Mouse (Mus musculus): Measurements from ENCODE around the gene Tyk2.

The Tyk2 gene

DNA sequence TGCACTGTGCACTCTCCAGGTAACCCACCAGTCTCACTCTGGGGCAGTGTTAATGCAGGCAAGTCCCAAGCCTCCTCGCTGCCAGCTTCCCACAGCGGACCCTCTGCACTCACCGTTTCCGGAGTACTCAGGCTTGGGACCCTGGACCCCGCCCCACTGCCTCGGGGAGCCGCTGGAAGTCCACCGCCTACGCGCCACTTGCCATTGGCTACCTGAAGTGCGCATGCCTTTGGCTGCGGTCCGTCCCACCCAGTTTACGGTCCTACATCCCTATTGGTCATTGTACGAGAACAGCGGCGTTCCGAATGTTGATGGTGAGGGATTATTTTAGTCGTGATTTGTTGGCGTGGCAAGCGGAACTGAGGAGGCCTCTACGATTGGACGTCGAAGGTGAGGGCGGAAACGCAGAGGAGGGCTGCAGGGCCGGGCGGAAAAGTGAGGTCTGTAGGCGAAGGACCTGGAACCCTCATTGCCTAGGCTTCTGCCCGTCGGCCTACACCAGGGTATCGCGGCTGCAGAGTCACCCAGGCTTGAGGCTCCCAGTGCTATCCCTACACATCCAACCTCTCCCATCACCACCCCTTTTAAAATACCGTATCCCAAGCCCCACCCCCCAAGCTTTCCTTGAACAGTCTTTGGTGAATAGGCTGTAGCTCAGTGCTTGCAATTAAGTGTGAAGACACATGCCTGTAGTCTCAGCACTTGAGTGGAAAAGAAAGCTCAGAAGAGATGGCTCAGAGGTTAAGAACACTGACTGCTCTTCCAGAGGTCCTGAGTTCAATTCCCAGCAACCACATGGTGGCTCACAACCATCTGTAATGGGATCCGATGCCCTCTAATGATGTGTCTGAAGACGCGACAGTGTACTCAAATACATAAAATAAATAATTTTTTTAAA is at the start of gene Tyk2:
Gene Tyk2 (minus strand): TSS at position 185 of the 898 bp plus-strand sequence.
- DNase-seq, result peak; percentile 92 to 97

DNA sequence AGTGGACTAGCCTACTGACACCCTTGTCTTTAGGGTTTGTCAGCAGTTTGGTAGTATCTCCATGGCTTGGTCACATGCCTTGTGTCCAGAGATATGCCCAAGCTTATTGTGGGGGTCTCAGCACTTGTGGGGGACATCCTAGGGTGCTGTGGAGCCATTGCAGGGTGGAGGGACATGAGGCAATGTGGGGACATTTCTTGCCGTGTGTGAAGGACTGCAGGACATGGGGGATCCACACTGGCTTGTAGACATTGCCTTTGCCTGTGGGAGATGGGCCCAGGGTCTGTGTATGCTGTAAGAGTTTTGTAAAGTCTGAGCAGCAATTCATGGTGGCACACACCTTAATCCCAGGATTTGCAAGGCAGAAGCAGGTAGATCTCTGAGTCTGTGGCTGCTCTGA is 49.8 kb upstream of the Tyk2 start:
- DNase-seq, result no peak

DNA sequence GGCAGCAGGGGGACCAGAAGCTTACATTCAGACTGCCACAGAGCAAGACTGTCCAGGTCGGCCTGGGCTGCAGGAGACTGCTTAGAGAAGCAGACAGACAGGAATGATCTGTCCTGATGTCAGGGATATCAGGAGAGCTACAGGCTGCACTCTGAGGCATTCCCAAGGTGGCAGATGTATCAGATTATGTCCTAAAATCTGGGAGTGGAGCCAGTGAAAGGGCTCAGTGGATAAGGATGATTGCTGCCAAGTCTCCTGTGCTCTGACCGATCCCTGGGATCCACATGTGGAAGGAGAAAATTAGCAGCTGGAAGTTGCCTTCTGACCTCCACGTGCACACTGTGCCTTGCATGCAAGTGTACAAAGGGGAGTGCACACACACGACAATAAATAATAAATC is 49.4 kb upstream of the Tyk2 start:
- no peak for DNase-seq

DNA sequence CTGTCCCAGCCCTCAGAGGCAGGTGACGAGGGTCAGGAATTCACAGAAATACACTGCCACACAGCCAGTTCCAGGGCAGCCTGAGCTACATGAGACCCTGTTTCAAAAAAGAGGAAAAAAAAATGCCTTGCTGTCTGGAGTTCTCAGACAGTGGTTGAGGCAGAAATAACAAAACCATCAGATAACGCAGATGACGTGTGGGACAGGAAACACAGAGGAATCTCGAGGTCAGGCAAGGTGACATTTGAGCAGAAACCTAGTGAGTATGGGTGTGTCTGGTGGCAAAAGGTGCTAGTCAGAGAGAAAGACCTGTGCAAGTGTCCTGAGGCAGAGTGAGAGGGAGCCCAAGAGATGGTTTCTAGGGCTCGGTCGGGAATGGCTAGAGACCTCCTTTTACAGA is 41.3 kb upstream of the Tyk2 start:
- DNase-seq, result no peak

DNA sequence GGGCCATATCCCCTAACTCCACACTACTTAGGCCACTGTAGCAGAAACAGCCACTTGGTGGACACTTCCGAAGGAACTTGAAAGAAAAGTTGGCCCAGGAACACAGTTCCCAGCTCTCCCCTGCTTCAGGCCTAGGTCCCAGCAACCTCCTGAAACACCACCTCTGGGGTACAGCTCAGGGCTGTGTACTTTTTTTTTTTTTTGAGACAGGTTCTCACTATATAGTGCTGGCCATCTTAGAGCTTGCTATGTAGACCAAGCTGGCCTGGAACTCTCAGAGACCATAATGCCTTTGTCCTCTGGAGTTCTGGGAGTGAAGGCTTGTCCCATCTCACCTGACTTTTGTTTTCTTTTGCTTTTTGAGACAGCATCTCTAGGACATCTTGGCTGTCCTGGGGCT is 38.1 kb upstream of the Tyk2 start:
- DNase-seq, result no peak

DNA sequence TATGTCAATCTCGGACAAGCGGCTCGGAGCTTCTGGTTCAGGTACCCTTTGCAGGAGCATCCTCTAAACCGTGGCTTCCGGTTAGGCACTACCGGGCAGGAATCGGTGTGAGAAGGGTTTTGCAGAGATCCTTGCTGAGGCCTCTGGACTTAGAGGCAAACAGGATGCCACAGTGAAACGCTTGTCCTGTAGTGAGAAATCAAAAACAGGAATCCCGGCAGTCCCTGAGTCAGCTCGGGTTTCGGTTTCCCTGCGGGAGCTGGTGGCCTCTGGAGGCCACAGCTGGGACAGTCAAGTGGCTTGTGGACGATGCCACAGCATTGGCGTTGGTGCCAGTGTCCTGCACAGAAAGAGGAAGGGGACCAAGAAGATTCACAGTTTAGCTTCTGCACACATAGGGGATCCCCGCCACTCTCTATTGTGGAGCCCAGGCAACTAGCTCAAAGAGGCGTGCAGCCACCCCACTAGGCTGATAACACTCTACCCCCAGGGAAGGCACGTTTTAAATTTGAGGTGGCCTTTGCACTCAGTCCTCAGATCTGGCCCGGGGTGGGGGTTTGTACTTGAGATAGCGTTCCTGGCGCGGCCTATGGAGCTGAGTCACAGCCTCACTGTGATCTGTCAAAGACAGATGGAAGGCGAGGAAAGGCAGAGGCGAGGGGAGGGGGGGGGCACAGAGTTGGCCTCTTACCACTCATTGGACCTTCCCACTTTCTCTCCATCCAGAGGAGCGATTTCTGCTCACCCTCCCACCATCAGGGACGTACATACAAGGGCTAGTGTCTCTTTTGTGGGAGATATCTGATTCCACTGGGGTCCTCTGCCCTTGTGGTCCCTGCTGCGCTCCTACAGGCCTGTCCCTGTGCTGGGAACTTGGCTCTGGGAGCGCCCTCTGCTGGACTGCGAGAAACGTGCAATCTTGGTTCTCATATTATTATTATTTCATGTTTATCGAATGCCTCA is 37.4 kb upstream of the Tyk2 start:
- peak; percentile 78 to 88 for DNase-seq

DNA sequence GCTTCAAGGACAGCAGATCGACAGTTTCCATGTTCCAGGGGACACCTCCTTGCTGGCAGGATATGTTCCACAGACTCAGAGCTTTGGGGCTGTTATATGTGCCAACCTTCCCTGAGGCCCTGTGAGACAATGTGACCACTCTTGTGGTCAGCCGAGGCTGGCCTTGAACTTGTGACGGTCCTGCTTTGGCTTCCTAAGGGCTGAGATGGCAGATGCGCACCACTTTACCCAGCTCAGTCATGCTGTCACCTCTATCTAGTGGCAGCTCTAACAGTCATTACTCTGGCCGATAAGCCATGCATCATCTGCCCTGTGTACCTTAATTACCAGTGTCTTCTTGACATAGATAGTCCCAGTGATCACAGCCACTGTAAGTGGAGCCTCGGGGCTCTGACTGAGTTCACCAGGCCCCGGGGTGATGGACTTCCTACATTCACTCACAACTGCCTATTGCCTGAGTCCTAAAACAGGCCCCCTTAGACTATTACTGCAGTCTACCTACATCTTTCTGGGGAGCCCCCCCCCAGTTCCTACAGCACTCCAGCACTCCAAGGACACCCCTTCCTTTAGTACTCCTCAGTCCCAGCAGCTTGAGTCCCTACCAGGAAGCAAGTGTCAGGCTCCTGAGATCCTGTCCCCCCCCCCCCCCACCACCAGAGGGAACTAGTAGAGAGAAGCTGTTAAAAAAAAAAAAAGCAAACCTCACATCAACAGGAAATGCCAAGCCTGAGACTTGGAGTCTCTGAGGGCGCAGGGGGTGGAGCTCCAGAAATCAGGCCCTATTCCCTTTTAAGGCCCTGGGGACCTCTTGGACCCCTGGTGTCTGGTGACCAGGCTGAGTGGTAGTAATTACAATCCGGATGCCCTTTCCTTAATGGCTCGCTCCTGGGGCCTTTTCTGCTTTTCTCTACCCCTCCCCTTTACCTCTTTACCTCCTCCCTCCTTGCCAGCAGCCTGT is 36.4 kb upstream of the Tyk2 start:
- peak; percentile 65 to 71 for DNase-seq

DNA sequence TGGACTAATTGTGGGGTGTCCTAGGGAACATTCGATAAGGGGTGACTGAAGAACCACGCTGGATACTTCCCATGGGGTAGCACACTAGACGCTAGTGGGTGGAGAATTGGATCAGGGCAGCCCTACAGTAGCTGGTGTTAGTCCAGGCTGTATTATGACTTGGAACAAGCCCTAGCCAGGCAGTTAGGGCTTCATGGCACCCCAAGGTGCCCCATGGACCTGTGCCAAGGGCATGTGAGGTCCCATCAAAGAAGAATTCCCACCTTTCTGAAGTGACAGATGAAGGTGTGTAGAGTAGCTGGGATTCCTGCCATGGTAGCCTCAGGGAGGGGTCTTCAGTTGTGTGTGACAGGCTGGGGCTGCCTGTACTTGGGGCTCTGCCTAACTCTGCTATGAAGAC is 35.5 kb upstream of the Tyk2 start:
- DNase-seq, result no peak

DNA sequence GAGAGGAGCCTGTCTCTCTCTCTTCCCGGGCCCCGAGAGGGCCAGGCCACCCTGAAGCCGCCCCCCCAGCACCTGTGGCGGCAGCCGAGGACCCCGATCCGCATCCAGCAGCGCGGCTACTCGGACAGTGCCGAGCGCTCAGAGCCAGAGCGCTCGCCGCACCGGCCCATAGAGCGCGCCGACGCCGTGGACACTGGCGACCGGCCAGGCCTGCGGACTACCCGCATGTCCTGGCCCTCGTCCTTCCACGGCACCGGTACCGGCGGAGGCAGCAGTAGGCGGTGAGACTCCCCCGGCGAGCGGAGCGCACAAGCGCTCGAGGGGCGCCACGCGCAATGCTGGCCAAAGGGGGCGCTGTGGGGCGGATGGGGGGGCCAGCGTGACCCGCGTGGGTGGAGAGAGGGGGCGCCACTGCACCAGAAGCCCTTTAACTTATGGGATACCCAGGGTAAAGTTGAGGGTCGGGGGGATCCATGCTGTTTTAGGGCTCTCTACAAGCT is 35.0 kb upstream of the Tyk2 start:
- peak in 1 of 2 experiments; percentile 68 for DNase-seq

DNA sequence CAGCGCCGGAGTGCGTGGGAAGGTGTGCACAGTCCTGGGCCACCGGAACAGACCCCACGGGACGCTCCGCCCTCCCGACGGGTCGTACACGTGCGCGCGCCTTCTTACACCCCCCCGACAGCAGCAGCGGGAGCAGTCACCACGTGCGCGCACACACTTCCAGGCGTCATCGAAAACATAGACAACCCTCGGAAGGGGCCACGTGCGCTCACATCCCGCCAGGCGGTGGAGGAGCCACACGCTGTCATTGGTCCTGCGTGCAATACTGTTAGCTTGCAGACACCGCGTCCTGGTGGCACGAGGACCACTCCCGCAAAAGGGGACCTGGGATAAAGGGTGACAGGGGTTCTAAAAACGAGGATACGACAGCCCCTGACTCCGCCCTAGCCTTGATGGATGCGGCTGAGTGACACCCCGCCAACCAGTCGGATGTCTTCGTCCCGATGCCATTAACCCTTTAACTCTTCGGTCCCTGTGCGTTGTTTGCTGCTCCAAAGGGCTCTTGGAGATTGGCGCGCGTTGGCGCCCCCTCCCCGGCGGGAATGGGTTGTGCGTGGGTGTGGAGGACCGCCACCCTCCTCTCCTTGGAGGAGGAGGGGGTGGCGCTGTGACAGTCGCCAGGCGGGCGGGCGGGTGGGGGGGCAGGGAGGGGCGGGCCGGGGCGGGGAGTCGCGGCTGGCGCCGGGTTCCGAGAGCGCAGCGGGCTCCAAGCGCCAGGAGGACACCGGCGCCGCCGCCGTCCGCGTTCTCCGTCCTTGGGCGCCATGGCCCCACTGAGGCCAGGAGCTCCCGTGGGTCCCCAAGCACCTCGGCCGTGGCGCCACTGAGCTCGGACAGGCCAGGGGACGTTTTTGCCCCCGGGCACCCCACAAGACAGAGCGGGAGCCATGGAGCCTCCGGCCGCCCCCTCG is 34.3 kb upstream of the Tyk2 start, which contains the start of gene Pde4a:
Gene Pde4a (plus strand): TSS at position 674 of the 911 bp plus-strand sequence.
- peak in 1 of 2 experiments; percentile 51 for DNase-seq

DNA sequence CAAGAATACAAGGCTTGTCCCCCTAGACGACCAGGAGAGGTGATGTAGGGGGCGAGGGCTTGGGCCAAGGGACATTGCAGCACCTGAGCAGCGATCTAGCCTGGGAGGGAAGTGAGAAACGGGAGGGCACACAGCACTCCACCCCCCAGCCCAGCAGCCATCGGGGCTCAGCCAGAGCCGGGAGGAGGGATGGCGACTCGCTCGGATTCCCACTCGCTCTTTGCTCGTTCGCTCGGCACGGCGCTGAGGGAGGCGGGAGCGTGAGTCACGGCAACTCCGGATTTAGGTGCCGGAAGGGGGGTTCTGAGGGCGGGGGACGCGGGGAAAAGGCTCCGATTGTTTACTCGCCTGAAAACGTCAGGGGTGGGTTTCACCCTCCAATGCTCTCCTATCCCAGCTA is 33.0 kb upstream of the Tyk2 start:
- DNase-seq, result peak in 1 of 2 experiments; percentile 43

DNA sequence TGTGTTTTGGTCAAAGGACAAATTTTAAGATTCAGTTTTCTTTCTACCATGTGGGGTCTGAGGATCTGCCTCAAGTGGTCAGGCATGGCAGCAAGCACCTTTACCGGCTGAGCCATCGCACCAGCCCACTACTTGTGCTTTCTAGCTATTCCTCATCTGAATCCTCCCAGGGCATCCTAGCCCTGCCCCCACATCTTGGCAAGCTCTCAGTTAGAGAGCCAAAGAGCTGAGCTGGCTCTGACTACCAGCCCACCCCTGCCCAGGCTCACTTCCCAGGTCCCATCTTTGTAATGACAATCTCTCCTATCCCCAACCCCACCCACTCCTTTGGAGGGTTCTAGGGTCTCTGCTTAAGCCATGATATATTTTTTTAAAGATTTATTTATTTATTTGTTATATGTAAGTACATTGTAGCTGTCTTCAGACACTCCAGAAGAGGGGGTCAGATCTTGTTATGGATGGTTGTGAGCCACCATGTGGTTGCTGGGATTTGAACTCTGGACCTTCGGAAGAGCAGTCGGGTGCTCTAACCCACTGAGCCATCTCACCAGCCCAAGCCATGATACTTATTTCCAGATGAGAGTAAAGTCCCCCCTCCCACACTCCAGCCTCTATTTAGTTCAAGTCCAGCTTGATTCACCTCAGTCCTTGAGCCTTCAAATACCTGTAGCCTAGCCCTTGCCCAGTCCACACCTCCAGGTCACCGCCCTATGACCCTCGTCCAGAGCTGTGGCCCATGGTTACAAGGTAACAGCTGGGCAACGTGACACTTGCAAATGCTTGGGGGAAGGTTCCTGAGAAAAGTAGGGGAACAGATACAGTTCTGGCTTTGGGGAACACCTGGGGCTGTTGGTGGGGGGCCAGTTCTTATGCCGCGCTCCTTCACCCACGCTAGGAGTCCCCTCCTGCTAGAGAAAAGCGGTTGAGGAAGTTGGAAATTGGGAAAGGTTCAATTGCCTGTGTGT is 32.3 kb upstream of the Tyk2 start:
- peak in 1 of 2 experiments; percentile 46 for DNase-seq

DNA sequence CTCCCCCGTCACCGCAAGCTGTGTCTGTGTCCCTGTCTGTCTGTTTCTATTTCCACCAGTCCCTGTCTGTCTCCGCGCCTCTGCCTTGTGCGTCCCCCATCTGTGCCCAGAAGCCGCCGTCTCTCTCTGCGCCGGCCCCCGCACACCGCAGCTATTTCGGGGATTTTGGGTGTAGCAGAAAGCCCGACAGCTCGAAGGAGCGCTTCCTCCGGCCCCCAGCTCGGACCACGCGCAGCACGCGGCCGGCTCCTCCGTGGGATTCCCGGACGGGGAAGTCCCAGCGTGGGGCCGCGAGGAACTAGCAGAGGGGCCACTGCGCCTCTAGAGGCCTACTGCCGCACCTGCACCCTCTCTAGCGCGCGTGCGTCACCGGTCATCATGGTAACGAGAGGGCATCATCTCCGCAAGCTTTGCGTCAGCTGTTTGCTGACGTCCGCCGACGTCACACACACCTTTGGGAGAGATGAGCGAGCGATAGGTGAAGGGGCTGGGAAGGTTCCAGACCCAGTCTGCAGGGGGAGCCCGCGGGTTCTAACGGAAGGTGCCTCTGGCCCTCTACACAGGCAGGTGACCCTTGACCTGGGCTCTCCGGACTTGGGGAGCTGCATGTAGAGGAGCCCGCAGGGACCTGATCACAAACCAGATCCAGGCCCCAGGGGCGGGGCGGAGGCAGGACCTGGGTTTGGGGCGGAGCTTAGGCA is 30.3 kb upstream of the Tyk2 start:
- DNase-seq, result peak; percentile 84 to 91

DNA sequence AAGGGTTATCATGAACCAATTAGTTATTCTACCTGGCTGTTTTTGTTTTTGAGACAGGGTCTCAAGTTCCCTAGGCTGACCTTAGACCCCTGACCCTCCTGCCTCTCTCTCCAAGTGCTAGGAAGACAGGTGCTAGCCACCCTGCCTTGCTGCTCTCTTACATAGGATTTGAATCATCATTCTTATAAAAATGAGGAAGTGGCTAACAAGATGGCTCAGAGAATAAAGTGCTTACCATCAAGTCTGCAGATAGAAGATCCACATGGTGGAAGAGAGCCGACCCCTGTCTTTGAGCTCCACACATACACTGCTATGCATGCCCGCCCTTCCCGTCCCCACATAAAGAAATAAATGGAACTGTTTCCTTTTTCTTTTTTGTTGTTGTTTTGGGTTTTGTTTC is 23.7 kb upstream of the Tyk2 start:
- DNase-seq, result no peak

DNA sequence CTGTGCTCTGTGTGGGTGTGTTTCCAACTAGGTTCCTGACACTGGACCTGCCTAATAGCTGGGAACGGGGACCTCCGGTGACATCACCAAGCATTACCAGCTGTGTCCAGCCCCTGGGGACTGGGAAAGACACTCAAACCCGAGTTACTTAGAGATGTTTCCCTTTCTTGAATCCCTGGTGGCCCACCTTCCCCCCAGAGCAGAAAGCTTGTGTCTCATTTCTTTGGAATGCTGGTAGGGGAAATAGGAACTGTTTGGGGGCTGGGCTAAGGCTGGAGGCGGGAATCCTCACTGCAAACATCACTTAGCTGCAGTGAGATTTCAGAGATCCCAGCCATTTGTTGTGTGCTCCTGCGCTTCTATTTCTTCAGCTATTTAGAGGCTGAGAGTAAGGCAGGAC is 22.8 kb upstream of the Tyk2 start:
- DNase-seq, result no peak

DNA sequence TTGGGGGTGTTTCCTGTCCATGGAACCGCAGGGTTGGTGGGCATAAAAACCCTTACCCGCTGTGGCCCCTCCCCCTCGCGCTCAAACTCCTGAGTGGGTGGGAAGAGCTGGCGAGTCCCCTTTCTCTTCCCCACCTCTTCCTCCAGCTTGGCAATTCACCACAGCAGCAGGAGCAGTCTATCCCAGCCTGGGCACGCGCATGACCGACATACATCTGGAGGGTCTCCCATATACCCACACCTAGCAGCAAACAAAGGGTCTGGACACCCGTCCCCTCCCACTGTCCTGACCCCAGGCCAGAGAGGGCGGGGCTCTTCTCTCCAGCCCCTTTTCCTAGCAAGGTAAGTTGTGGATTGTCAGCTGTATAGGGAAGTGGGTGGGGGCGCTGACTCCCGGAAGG is 22.3 kb upstream of the Tyk2 start:
- DNase-seq, result no peak

DNA sequence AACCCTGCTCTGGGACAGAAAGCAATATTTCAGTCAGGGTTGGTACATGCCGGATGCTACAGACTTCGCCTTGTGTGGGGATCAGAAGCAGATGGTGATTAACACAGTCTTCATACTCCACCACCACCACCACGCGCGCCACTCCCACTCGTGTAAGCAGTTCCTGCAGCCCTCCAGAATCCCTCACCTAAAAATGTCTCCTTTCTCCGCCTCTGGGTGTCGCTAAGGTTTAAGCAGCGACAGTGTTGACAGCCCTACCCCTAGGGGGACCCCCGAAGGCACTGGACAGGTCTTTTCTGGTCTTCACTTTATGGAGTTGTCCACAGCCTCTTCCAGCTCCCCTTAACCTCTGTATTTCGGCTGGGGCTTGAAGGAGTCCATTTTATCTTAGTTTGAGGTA is 21.7 kb upstream of the Tyk2 start:
- peak; percentile 50 to 75 for DNase-seq

DNA sequence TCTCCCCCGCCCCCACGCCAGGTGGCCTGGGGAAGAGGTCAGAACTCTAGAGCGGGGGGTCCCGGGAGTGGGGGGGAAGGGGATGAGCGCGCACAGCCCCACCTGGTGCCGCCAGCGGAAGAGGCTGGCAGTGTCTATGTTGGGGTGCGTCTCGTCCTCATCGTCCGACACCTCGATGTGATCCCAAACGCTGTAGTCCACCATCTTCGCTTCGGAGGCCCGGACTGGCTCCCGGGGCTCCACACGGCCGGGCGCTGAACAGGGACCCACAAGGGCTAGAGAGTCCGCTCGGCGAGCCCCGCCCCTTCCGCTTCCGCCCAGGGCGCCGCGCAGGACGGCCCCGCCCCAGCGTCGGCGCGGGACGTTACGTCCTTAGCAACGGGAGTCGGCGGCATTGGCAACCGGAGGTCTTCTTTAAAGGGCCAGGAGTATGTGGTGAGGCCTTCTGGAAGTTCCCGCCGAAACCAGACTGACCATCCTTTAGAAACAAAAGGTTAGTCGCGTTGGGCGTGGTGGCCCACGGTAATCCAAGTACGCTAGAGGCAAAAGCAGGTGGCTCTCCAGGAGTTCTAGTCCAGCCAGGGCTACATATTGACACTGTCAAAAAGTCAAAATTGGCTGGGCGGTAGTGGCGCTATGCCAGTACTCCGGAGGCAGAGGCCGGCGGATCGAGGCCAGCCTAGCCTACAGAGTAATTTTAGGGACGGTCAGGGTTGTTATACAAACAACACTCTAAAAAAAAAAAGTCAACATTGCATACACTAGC is 18.8 kb upstream of the Tyk2 start, which contains the start of gene Cdc37:
Gene Cdc37 (minus strand): TSS at position 329 of the 766 bp plus-strand sequence.
- peak; percentile 95 to 98 for DNase-seq
